Mouse (Mus musculus) adipocyte (in vitro differentiated cells): ENCODE results near the gene Cdc6.
"Not testable (repeated sequence)": the region's sequence is repeated elsewhere in the genome, so short reads cannot be mapped to it uniquely, and the experiment has no call there.

Experiments
- DNase-seq: peaks from one replicate; pipeline ENCODE4 v3.0.0-alpha.2; 2016; ENCODE audit warnings: low spot score

Cdc6 gene

GRCm38 (mm10) chr11:98909654-98910053, 2.1 kb downstream of the Cdc6 start:
- DNase-seq, result peak; percentile 72

- DNase-seq, result no peak
These were observed 2.8 kb downstream of the Cdc6 start for GRCm38 (mm10) chr11:98910415-98910814.

- no peak for DNase-seq
These were observed 3.9 kb downstream of the Cdc6 start for GRCm38 (mm10) chr11:98911498-98911897.

- DNase-seq, result peak; percentile 83
These were observed 6.6 kb downstream of the Cdc6 start for GRCm38 (mm10) chr11:98914196-98914595.

- DNase-seq, result not testable (repeated sequence)
These were observed 8.8 kb downstream of the Cdc6 start for GRCm38 (mm10) chr11:98916376-98916775.

GRCm38 (mm10) chr11:98917428-98918005, 9.9 kb downstream of the Cdc6 start:
- no peak for DNase-seq

GRCm38 (mm10) chr11:98918231-98918630, 10.6 kb downstream of the Cdc6 start:
- DNase-seq, result peak; percentile 75

- no peak for DNase-seq
These were observed 11.4 kb downstream of the Cdc6 start for GRCm38 (mm10) chr11:98919009-98919408.

- peak; percentile 78 for DNase-seq
These were observed 14.2 kb downstream of the Cdc6 start for GRCm38 (mm10) chr11:98921813-98922212.

GRCm38 (mm10) chr11:98922307-98922706, 14.7 kb downstream of the Cdc6 start:
- peak; percentile 83 for DNase-seq

- peak; percentile 64 for DNase-seq
These were observed 15.5 kb downstream of the Cdc6 start for GRCm38 (mm10) chr11:98922851-98923711.

GRCm38 (mm10) chr11:98924633-98925175, 17.1 kb downstream of the Cdc6 start:
- DNase-seq, result peak; percentile 76

- DNase-seq, result peak; percentile 90
These were observed 17.7 kb downstream of the Cdc6 start for GRCm38 (mm10) chr11:98925265-98925721.

GRCm38 (mm10) chr11:98925868-98926311, 18.3 kb downstream of the Cdc6 start:
- DNase-seq, result peak; percentile 68

GRCm38 (mm10) chr11:98926553-98926952, 19.0 kb downstream of the Cdc6 start:
- DNase-seq, result no peak

- DNase-seq, result no peak
These were observed 20.0 kb downstream of the Cdc6 start, which contains the start of gene Rara for GRCm38 (mm10) chr11:98927438-98928076. Rara (plus strand) TSS chr11:98927818.

- DNase-seq, result no peak
These were observed 20.7 kb downstream of the Cdc6 start for GRCm38 (mm10) chr11:98928186-98928893.

GRCm38 (mm10) chr11:98929503-98929902, 21.9 kb downstream of the Cdc6 start:
- DNase-seq, result peak; percentile 47

- peak; percentile 71 for DNase-seq
These were observed 22.6 kb downstream of the Cdc6 start for GRCm38 (mm10) chr11:98930127-98930601.

- DNase-seq, result peak; percentile 89
These were observed 23.3 kb downstream of the Cdc6 start for GRCm38 (mm10) chr11:98930773-98931512.
